Mouse (Mus musculus): ENCODE data around the gene Ankrd55.
"Not testable (repeated sequence)": the region's sequence is repeated elsewhere in the genome, so short reads cannot be mapped to it uniquely, and the experiment has no call there.

Gene Ankrd55

GRCm38 (mm10) chr13:112294446-112294845 is 6.2 kb downstream of the Ankrd55 start:
- no peak for DNase-seq (ENCODE audit: low spot score)

- no peak for DNase-seq (ENCODE audit: low spot score)
Observed at GRCm38 (mm10) chr13:112297781-112298180, 9.5 kb downstream of the Ankrd55 start.

- DNase-seq (ENCODE audit: low spot score), result no peak
Observed at GRCm38 (mm10) chr13:112303429-112303828, 15.2 kb downstream of the Ankrd55 start.

GRCm38 (mm10) chr13:112308672-112309071 is 20.4 kb downstream of the Ankrd55 start:
- DNase-seq (ENCODE audit: low spot score), result peak; percentile 59

- not testable (repeated sequence) for DNase-seq (ENCODE audit: low spot score)
Observed at GRCm38 (mm10) chr13:112311611-112312010, 23.4 kb downstream of the Ankrd55 start.

GRCm38 (mm10) chr13:112315442-112315841 is 27.2 kb downstream of the Ankrd55 start:
- no peak for DNase-seq (ENCODE audit: low spot score)

- no peak for DNase-seq (ENCODE audit: low spot score)
Observed at GRCm38 (mm10) chr13:112316622-112317482, 28.6 kb downstream of the Ankrd55 start.

GRCm38 (mm10) chr13:112318124-112318523 is 29.9 kb downstream of the Ankrd55 start:
- DNase-seq (ENCODE audit: low spot score), result no peak

GRCm38 (mm10) chr13:112323591-112324266 is 35.5 kb downstream of the Ankrd55 start:
- no peak for DNase-seq (ENCODE audit: low spot score)

GRCm38 (mm10) chr13:112325126-112325525 is 36.9 kb downstream of the Ankrd55 start:
- no peak for DNase-seq (ENCODE audit: low spot score)

- no peak for DNase-seq (ENCODE audit: low spot score)
Observed at GRCm38 (mm10) chr13:112326403-112326802, 38.2 kb downstream of the Ankrd55 start.

- no peak for DNase-seq (ENCODE audit: low spot score)
Observed at GRCm38 (mm10) chr13:112326977-112327376, 38.7 kb downstream of the Ankrd55 start.

GRCm38 (mm10) chr13:112327511-112327910 is 39.3 kb downstream of the Ankrd55 start:
- no peak for DNase-seq (ENCODE audit: low spot score)

- no peak for DNase-seq (ENCODE audit: low spot score)
Observed at GRCm38 (mm10) chr13:112330257-112330656, 42.0 kb downstream of the Ankrd55 start.

GRCm38 (mm10) chr13:112330919-112331681 is 42.8 kb downstream of the Ankrd55 start:
- DNase-seq (ENCODE audit: low spot score), result no peak

GRCm38 (mm10) chr13:112331682-112332061 is 43.4 kb downstream of the Ankrd55 start:
- DNase-seq (ENCODE audit: low spot score), result no peak

GRCm38 (mm10) chr13:112335531-112335930 is 47.3 kb downstream of the Ankrd55 start:
- DNase-seq (ENCODE audit: low spot score), result no peak

GRCm38 (mm10) chr13:112337146-112337545 is 48.9 kb downstream of the Ankrd55 start:
- peak; percentile 37 for DNase-seq (ENCODE audit: low spot score)

GRCm38 (mm10) chr13:112340205-112340604 is 52.0 kb downstream of the Ankrd55 start:
- no peak for DNase-seq (ENCODE audit: low spot score)

GRCm38 (mm10) chr13:112340761-112341160 is 52.5 kb downstream of the Ankrd55 start:
- DNase-seq (ENCODE audit: low spot score), result no peak

GRCm38 (mm10) chr13:112342971-112343627 is 54.8 kb downstream of the Ankrd55 start:
- DNase-seq (ENCODE audit: low spot score), result no peak

- DNase-seq (ENCODE audit: low spot score), result no peak
Observed at GRCm38 (mm10) chr13:112343628-112344009, 55.4 kb downstream of the Ankrd55 start.
